Mouse (Mus musculus): Measurements from ENCODE around the gene Bri3bp.
"Not testable (repeated sequence)": the region's sequence is repeated elsewhere in the genome, so short reads cannot be mapped to it uniquely, and the experiment has no call there.

Gene Bri3bp

DNA sequence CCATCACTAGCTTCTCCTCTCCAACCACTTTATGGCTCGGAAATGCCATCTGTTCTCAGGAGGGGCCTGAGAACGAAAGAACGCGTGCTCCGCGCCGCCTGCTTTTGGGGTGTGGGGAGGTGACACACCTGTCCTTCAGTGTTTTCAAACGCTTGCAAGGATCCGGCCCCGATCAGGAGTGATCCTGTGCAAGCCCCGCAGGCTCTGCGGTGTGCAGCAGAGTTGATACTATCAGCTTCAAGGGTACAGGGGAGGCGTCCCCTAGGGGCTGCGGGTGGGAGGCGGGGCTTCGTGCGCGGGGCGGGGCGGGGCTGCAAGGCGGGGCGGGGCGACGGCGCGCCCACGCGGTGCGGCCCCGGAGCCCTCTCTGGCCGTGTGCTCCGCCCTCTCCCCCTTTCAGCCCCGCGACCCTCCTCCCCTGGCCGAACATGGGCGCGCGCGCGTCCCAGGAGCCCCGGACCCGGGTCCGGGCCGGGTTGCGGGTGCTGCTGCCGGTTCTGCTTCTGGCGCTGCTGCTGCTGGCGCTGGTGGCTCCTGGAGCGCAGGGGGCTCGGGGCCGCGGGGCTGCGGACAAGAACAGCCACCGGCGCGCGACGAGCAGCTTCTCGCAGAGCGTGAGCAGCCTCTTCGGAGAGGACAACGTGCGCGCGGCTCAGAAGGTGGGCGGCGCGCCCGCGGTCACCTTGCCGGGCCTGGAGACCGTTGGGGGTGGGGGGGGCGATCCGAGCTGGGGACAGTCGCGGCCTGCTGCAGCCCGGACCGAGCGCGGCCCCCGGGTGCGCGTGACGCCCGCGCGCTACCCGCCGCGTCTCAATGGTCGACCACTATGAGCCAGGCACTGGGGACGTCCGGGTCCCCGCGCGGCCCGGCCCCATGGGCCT, at the start of gene Bri3bp:
Gene Bri3bp (plus strand): TSS at position 335 of the 881 bp plus-strand sequence.
- peak; percentile 53 to 71 for DNase-seq

DNA sequence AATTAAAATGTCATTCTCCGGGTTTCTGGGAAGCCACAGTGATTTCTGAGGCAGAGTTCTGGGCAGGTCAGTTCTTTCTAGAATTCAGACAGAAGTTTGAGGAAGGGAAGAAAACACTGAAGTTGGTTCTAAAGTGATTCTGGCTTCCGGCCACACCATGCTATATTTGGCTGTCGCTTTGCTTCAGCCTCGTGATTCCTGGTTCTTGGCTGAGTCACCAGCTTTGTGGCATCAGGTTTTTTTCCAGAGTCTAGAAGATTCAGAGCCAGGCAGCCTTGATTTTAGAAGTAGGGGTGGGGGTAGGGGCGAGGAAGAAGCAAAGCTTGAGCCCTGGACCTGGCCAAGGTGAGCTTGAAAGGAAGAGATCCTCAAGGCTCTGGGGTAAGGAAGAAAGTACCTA, 49.8 kb upstream of the Bri3bp start:
- peak; percentile 75 to 78 for DNase-seq

DNA sequence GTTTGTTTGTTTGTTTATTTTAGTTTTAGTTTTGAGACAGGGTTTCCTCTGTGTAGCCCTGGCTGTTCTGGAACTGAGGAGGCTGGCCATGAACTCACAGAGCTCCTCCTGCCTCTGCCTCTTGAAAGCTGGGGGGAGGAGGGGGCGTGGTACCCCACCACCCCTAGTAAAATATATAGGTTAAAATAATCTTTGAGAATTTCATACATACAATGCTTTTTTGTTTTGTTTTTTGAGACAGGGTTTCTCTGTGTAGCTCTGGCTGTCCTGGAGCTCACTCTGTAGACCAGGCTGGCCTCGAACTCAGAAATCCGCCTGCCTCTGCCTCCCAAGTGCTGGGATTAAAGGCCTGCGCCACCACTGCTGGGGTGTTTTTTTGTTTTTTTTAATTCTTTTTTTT, 49.2 kb upstream of the Bri3bp start:
- not testable (repeated sequence) for DNase-seq

DNA sequence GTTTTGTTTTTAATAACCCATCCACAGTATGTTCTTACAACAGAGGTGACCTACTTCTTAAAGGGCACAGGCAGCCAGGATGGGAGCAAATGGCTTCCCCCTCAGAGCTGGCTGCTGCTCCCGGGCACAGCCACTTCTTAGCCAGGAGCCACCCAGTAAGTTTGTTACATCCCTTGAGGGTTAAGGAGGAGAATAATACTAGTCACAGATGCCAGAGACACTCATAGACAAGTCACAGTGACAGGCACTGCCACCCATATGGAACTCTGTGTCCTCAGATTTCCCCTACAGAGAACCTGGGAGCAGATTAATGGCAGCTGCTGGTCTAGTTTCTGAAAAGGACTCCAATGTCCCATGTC, 48.8 kb upstream of the Bri3bp start:
- DNase-seq: no peak

DNA sequence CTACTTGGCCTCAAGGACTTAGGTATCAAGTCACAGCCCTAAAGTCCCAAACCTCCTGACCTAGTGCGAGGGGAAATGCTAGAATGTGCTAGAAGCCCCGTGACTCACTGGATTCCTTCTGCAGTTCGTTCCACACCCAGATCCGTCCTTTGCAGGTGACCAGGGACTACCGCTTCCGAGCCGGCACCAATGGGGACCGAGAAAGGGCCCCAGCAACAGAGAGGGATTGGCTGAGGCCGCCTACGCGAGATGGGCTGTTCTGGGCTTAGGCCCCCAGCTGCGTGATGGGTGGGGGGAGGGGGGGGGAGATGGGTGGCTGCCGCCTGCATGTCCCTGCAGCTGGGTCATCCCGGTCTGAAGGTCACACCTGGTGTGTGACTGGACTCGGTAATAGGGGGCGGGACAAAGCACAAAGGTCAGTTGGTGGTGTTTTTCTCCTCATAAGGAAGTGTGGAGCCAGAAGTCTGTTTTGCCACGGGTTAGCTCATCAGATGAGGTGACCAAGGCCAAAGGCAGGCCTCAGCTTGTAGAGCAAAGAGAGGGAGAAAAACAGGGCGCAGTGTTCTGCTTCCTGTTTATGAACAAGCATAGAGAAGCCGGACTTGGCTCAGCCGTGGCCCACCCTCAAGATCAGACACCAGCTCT, 48.3 kb upstream of the Bri3bp start:
- DNase-seq: peak; percentile 95 to 96

DNA sequence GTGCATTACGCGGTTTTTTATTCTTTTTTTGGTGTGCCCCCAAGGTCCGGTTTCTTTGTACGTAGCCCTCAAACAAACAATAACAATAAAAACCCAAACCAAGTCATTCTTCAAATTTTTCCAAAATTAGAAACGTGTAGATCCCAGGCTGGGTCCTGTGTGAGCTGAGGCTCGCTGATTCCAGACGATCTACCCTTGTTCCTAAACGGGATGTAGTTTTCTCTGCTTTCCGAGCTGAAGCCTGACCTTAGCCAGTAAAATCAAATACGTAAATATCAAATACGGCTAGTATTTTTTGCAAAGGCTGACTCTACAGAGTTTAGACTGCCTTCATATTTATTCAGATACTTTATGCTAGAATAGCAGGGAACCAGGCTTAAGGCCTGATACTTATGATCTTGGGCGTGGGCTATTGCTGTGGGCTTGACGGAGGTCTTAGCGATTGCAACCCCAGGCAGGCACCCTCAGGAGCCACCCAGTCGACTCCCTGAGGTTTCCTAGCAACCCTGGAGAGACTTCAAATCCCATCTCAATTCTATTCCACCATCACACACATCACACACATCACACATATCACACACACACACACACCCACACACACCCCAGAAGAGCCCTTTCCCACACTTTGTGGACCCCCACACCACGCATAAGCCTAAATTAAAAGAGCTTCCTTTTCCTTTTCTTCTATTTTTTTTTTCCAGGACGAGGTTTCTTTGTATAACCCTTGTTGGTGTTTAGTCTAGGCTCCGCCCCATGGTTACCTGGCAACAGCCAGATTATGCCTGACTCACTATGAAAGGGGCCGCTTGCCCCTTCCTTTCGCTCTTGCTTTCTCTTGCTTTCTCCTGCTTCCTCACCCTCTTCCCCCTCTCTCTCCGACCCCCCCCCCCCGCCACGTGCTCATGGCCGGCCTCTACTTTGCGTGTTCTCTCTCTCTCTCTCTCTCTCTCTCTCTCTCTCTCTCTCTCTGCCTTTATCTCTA, 47.5 kb upstream of the Bri3bp start:
- DNase-seq: peak; percentile 56 to 64

DNA sequence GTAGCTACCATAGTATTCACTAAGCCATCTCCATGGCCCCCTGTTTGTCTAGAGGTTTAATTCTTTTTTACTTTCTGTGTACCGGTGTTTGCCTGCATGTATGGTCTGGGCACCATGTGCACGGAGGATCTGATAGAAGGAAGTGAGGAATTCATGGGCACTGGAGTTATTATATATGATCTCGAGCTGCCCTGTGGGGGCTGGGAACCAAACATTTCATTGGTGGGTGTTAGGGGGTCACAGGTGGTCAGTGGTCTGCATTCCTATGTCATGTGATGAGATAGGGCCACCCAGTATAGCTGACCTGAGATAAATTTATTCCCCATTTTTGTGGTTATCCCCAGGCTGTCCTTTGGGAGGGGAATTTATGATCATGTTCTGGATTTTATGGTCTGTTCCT, 46.4 kb upstream of the Bri3bp start:
- no peak for DNase-seq

DNA sequence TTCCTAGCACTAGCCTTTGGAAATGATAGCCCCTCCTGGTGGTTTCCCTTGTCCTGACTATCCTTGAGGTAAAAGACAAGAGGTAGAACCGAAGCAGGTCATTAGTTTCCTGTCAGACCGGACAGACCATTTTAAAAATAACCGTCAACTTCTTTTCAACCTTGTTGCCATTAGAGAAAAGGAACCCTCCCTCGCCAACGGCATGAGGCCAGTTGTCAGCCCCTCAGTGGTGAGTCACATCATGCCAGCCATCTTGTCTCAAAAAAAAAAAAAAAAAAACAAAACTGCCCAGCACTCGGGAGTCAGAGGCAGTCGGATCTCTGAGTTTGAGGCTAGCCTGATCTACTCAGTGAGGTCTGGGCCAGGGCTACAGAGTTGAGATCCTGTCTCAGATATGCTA, 40.5 kb upstream of the Bri3bp start:
- DNase-seq: no peak

DNA sequence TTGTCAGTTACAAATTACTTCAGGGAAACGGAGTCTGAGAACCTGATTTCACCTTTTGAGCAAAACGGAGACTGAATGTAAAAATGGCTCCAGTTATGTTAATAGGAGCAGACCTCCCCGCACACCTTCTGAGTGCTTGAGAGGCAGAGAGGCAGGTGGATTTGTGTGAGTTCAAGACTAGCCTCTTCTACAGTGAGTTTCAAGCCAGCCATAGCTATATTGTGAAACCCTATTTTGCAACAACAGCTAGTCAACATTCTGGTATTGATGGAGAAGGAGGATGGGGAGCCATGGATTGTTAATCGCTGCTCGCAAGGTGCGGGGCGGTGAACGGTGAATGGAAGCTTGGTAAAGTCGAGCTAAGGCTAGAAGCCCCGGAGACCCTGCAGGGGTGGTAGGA, 38.9 kb upstream of the Bri3bp start:
- no peak for DNase-seq

DNA sequence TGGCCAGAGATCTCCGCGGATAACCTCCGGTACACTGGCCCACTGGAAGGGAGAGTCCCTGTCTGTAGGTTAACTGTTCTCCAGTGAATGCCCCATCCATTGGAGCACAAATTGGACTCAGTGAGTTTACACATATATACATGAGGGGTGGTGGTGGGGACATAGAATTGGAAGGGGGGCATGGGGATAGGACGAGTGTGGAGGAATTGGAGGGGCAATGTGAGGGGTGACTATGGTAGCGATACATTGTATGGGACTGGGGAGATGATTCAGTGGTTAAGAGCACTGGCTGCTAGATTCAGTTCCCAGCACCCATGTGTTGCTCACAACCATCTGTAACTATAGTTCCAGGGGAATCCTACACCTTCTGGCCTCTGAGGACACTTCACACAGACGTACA, 38.4 kb upstream of the Bri3bp start:
- no peak for DNase-seq

DNA sequence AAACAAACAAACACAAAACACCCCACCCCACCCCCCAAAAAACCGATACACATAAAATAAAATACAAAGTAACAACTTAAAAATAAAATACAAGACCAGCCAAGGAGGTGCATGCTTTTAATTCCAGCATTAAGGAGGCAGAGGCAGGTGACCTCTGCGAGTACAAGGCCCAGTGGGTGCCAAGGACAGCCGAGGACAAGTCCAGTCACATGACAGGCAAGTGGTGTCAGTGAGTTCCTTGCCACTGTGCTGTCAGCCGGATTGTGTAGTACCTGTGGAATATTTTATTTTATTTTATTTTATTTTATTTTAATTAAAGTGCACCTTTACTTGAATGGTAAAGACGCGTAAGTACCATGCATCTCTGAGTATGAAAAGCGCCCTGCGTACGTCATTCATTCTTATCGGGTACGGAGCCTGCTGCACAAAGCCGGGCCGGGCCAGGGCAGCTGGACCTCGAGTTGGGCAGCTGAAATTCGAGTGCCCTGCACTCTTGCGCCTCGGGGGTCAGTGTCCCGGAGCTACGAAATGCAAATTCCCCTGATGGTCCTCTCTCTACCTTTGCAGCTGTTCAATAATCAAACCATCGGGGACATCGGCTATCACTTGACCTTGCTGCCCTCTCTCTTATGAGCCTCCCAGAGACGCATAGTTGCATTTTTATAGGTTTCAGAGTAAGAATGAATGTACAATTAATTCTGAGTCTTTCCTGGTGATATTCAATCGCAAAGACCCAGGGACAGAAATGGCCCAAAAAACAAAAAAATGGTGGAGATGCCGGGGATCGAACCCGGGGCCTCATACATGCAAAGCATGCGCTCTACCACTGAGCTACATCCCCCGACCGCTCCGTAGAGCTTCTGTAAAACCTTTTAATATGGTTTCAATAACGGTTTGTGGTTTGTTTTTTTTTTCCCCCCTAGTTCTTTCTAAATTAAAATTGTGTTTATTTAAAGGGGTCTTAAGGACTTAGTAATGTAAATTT, 37.6 kb upstream of the Bri3bp start:
- peak; percentile 57 to 74 for DNase-seq

DNA sequence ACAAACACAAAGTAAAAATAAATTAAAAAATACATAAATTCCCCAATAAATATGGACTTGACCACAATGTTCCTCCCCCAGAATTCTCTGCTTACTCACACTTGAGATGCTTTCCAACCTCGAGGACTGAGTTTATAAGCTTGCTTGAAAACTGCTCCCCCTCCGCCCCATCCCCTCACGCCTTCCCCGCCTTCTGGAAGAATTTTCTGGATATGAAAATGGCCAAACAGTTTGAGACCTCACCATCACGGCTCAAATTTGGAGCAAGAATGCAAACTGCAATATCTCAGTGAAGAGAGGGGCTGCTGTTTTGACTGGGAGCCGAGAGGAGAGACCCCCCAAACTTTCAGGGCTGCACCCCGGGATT, 36.8 kb upstream of the Bri3bp start:
- DNase-seq: no peak

DNA sequence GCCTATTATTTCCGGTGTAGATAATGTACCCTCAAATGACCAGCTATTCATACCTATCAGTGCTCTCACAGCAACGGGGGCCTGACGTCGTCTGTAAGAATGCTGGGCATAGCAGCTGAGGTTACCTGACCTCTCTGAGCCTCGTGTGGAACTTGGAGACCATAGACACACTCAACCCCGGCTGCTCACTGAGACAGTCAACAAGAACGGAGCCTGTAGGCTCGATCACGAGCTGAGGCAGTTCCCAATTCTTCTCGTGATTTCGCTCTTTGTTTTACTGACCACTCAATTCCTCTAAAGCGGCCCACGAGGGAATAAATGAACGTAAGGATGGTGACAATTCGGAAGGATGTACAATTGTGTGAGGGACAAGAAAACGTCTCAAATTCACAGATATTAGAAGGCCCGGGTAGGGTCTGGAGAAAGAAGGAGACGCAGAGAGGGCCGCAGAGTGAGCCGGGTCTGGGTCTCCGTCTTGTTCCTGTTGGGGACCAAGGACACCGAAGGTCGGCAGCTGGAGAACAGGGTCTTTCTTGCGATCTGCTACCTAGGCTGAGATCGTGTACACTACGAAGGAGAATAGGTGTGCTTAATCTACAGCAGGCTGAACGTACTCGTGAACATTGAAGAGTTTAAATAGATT, 36.3 kb upstream of the Bri3bp start:
- peak in 1 of 2 experiments; percentile 44 for DNase-seq

DNA sequence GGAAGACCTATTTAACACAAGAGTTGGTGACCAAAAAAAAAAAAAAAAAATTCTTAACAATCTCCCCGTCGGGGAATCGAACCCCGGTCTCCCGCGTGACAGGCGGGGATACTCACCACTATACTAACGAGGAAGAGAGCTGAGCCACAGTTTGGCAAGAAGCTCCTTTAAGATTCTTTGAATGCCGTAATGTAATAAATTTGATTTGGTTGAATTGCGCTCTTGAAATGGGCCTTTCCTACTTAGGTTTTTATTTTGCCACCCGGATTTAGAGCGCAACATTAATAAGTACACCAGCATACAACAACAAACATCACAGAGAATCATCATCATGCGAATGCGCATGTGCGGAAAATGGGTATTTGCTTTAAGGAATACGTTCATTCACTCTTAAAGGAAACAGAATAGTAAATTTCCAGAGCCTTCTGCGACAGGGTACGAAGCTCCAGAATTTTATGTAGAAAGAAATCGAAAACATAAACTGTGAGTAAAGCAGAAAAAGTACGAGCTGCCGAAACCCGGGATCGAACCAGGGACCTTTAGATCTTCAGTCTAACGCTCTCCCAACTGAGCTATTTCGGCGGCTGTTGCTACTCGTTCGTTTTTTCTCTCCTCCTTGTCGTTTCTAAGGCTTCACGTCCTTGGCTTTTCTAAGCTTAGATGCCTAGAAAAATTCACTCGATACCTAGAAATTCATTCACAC, 35.7 kb upstream of the Bri3bp start:
- peak; percentile 72 to 89 for DNase-seq

DNA sequence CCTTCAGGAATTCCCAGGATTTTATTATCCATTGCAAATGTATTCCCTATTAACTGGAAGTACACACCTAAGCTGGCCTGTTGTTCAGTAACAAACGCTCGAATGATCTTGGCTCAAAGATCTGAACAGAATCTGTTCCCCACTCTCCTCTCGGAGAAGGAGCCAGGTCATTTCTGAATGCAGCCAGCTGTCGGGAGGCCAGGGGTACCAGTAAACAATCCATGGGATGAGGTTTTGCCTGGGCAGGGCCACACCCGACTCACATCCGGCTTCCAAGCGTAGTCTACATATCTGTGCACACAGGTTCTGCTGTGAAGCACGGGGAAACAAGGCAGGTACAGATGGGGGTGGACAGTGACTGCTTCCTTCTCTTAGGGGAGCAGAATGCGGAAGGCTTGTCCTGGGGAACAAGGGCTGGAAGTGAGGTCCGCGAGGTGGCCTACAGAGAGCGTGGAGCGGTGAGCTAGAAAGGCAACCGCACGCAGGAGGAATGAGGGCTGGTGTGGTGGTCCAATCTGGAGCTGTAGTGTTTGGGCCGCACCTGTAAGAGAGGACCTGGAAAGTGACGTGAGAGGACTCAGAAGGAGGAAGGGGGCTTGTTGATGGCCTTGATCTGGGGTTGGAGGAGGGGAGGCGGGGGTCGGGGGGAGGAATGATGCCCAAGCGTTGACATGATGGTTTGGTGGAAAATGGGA, 34.9 kb upstream of the Bri3bp start:
- DNase-seq: peak; percentile 60 to 74

DNA sequence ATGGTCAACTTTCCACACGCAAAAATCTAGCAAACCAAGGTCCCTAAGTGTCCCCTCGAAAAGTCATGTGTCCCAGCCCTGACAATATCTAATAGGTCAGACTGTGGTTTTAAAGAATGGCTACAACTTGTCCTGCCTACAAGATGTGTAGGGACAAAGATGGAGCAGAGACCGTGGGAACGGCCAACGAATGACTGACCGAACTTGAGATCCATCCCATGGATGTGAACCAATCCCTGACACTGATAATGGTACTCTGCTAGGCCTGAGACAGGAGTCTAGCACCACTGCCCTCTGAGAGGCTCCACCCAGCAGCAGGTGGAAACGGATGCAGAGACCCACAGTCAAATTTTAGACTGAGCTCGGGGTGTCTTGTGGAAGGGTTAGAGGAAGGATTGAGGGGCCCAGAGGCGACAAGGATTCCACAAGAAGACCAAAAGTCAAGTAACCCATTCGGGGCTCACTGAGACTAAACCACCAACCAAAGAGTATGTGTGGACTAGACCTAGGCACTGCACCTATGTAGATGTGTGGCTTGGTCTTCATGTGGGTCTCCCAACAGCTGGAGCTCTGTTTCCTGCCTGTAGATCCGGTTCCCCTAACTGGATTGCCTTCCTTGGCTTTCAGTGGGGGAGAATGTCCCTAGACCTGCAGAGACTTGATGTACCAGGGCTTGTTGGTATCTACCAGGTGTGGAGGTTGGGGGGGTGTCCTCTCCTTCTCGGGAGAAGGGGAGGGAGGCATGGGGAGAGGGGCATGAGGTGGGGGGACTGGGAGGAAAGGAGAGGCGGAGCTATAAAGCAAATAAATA, 34.1 kb upstream of the Bri3bp start:
- DNase-seq: no peak

DNA sequence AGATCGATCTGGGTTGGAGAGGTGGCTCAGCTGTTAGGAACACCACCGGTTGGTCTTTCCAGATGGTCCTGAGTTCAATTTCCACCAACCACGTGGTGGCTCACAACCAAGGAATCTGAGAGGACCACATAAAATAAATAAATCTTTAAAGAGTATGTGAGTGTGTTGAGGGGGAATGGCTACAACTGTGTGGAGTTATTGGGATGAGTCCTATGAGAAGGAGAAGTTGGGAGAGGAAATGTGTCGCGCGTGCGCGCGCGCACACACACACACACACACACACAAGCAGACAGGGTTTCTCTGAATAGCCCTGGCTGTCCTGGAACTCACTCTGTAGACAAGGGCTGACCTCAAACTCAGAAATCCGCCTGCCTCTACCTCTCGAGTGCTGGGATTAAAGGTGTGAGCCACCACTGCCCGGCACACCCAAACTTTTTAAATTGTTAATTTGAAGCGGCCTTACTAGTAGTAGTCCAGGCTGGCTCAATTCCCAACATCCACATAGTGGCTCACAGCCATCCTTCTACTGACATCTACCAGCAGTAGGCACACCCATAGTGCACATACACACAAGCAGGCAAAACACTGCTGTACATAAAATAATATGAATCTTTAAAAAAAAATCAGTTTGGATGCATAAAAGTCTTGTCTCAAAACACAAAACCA, 33.3 kb upstream of the Bri3bp start:
- DNase-seq: peak in 1 of 2 experiments; percentile 19

DNA sequence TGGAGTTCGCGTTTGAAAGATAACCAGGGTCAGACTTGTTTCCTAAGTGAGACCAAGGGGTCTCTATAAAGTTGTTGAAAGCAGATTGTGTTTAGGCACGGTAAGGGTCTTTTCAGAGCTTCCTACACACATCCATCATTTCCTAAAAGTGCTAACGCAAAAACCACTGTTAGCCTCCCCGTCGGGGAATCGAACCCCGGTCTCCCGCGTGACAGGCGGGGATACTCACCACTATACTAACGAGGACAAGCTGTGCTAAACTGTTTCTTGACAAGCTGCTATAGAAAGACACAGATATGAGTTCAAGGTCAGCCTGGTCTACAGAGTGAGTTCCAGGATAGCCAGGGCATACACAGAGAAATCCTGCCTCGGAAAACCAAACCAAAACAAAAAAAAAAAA, 32.5 kb upstream of the Bri3bp start:
- DNase-seq: peak in 1 of 2 experiments; percentile 70
